Mouse (Mus musculus) megakaryocyte, embryonic 14.5 days (primary cell): ENCODE results near the gene Szt2.

Experiments
- FLI1 ChIP-seq: IDR thresholded peaks from 2 replicates; pipeline ENCODE4 v1.6.1; 2012; ENCODE audit warnings: low read length, inconsistent platforms, mixed read lengths
- GATA1 ChIP-seq: IDR thresholded peaks from 3 replicates; pipeline ENCODE4 v1.6.1; 2012; ENCODE audit warnings: mixed read lengths, low read length, inconsistent platforms, borderline replicate concordance

- no peak for TF ChIP-seq GATA1
- TF ChIP-seq FLI1: no peak
These were observed 20.3 kb upstream of the Szt2 start for GRCm38 (mm10) chr4:118429215-118429895.
